Comparison of ENCODE assay signal across 10 mouse cellular contexts in the genomic region with DNA sequence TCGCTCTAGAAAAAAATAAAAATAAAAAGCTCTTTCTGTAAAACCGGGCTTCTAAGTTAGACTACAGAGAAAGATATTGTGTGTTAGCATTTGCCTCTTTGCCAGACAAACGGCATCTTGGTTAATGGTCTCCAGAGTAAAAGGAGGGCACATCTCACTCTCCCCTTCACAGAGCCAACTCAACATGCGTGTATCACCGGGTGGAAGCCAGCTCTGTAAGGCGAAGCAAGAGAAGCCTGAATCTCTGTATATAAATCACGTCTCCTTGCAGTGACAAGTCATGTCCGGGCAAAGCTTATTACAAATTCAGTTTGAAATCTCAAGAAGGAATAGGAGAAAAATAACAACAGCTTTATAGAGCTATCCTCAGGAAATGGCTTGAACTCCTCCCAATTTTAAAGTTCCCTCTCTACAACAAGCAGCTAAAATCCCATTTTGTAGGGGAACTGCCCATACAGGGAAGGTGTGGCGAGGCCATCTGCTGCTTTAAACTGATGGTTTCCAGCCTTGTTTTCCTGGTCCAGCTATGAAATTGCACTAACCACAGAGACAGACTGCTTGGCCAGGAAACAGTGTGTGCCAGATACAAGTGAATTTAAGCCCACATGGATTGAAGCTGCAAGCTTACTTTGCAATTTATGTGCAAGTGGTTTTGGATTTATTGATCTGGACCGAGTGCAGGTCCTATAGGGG.
A peak's percentile ranks its signal among the peaks of the same experiment; 100 is the strongest.
DNase-seq lines count a peak whose midpoint lies in the region; ATAC-seq and TF ChIP-seq lines count a peak whose summit lies in the region.
"Had no signal": no experiment of that assay in that cellular context is flagged by ENCODE, and none has a peak within 500 bp of the region (broad histone marks: within the 10 kb centered on the region; RNA-seq: fewer than 3 reads in every experiment).

No protein-coding gene starts in this region.

- no peaks in the 10 kb centered on the region for H3K27me3 ChIP-seq in forebrain, embryonic 13.5 days
- H3K27me3 ChIP-seq in forebrain, embryonic 10.5 days (ENCODE audit: poor library complexity, severe bottlenecking), result no peaks in the 10 kb centered on the region
- no peaks in the 10 kb centered on the region for H3K27me3 ChIP-seq in limb, embryonic 12.5 days
- H3K27me3 ChIP-seq in limb, embryonic 10.5 days (ENCODE audit: low read depth, poor library complexity, severe bottlenecking), result no peaks in the 10 kb centered on the region
- no peaks in the 10 kb centered on the region for H3K27me3 ChIP-seq in myocyte (ENCODE audit: control insufficient read depth, insufficient read depth, insufficient read length)
- H3K27me3 ChIP-seq in kidney, embryonic 14.5 days (ENCODE audit: control insufficient read depth, insufficient read depth, low read length), result no peaks in the 10 kb centered on the region

- ATAC-seq in forebrain, embryonic 13.5 days, result 0 out of 2 replicates have a peak, but pooled peaks have one; percentile 38
- no peak for ATAC-seq in limb, embryonic 12.5 days (ENCODE audit: insufficient number of reproducible peaks, insufficient read depth, low FRiP score, low TSS enrichment, low read depth)
- ATAC-seq in kidney, embryonic 14.5 days (ENCODE audit: low FRiP score, low TSS enrichment), result no peak

- no peak overlapping the region for H3K9ac ChIP-seq in forebrain, embryonic 13.5 days
- H3K9ac ChIP-seq in limb, embryonic 12.5 days (replicated peaks), result no peak overlapping the region
- H3K9ac ChIP-seq in kidney, embryonic 14.5 days (ENCODE audit: low read depth, low read length), result no peak overlapping the region

- H3K4me3 ChIP-seq in forebrain, embryonic 13.5 days, result no peak overlapping the region
- H3K4me3 ChIP-seq in forebrain, embryonic 10.5 days, result no peak overlapping the region
- H3K4me3 ChIP-seq in limb, embryonic 12.5 days (replicated peaks), result no peak overlapping the region
- H3K4me3 ChIP-seq in limb, embryonic 10.5 days, result no peak overlapping the region
- no peak overlapping the region for H3K4me3 ChIP-seq in myocyte
- H3K4me3 ChIP-seq in kidney, embryonic 14.5 days (ENCODE audit: low read length), result no peak overlapping the region

- H3K9me3 ChIP-seq in forebrain, embryonic 13.5 days (replicated peaks), result no peaks in the 10 kb centered on the region
- no peaks in the 10 kb centered on the region for H3K9me3 ChIP-seq in forebrain, embryonic 10.5 days
- no peaks in the 10 kb centered on the region for H3K9me3 ChIP-seq in limb, embryonic 12.5 days
- H3K9me3 ChIP-seq in limb, embryonic 10.5 days (replicated peaks), result no peaks in the 10 kb centered on the region
- H3K9me3 ChIP-seq in kidney, embryonic 14.5 days (ENCODE audit: control insufficient read depth, low read length), result no peaks in the 10 kb centered on the region

- no peak for DNase-seq in forebrain, embryonic 10.5 days (ENCODE audit: extremely low spot score, low spot score)
- no peak for DNase-seq in limb, embryonic 10.5 days (ENCODE audit: low spot score)
- DNase-seq in fibroblast of lung, adult 2 months (ENCODE audit: low read depth), result peak; percentile 59
- DNase-seq in frontal cortex, adult 2 months (ENCODE audit: extremely low spot score in 1 of 2, low spot score in 1 of 2), result no peak
- DNase-seq: gastrocnemius, postnatal 25 days had no signal

- no peaks in the 10 kb centered on the region for H3K79me2 ChIP-seq in myocyte (ENCODE audit: control insufficient read depth, insufficient read depth)

- WGBS in forebrain, embryonic 13.5 days, result 85% methylated on average over 10 of the region's 10 CpGs
- WGBS in forebrain, embryonic 10.5 days, result 89% methylated on average over 10 of the region's 10 CpGs
- WGBS in limb, embryonic 12.5 days, result 59% methylated on average over 10 of the region's 10 CpGs
- WGBS in limb, embryonic 10.5 days, result 86% methylated on average over 10 of the region's 10 CpGs
- 65% methylated on average over 10 of the region's 10 CpGs for WGBS in kidney, embryonic 14.5 days

- 0 out of 2 replicates have a peak, but pooled peaks cover 4% of the 10 kb centered on the region for H3K4me1 ChIP-seq in forebrain, embryonic 13.5 days
- no peaks in the 10 kb centered on the region for H3K4me1 ChIP-seq in forebrain, embryonic 10.5 days
- peaks cover 21% of the 10 kb centered on the region for H3K4me1 ChIP-seq in limb, embryonic 12.5 days (replicated peaks)
- H3K4me1 ChIP-seq in limb, embryonic 10.5 days, result peaks cover 8% of the 10 kb centered on the region
- 0 out of 2 replicates have a peak, but pooled peaks cover 7% of the 10 kb centered on the region for H3K4me1 ChIP-seq in kidney, embryonic 14.5 days (ENCODE audit: control insufficient read depth, insufficient read depth, low read length)

- H3K36me3 ChIP-seq in forebrain, embryonic 13.5 days (ENCODE audit: poor library complexity, severe bottlenecking), result no peaks in the 10 kb centered on the region
- H3K36me3 ChIP-seq in forebrain, embryonic 10.5 days (replicated peaks), result no peaks in the 10 kb centered on the region
- no peaks in the 10 kb centered on the region for H3K36me3 ChIP-seq in limb, embryonic 12.5 days
- H3K36me3 ChIP-seq in limb, embryonic 10.5 days, result no peaks in the 10 kb centered on the region
- no peaks in the 10 kb centered on the region for H3K36me3 ChIP-seq in myocyte (ENCODE audit: control insufficient read depth, insufficient read depth)
- H3K36me3 ChIP-seq in kidney, embryonic 14.5 days (ENCODE audit: control insufficient read depth, insufficient read depth, low read length), result no peaks in the 10 kb centered on the region

- H3ac ChIP-seq in myocyte (ENCODE audit: control insufficient read depth, insufficient read length), result no peak overlapping the region

- no peak for TF ChIP-seq POLR2A in myocyte (IDR thresholded peaks at IDR 0.05; ENCODE audit: insufficient read length, low read depth)

- no peak overlapping the region for H3K4me2 ChIP-seq in forebrain, embryonic 13.5 days
- no peak overlapping the region for H3K4me2 ChIP-seq in limb, embryonic 12.5 days
- peak overlapping the region; percentile 5 for H3K4me2 ChIP-seq in myocyte (ENCODE audit: low read depth)
- no peak overlapping the region for H3K4me2 ChIP-seq in kidney, embryonic 14.5 days (replicated peaks; ENCODE audit: low read depth, low read length)

- H3K27ac ChIP-seq in forebrain, embryonic 13.5 days, result peak overlapping the region; percentile 22
- H3K27ac ChIP-seq in forebrain, embryonic 10.5 days, result no peak overlapping the region
- peak overlapping the region; percentile 62 for H3K27ac ChIP-seq in limb, embryonic 12.5 days
- no peak overlapping the region for H3K27ac ChIP-seq in limb, embryonic 10.5 days
- H3K27ac ChIP-seq in kidney, embryonic 14.5 days (ENCODE audit: low read depth, low read length), result no peak overlapping the region
- H3K27ac ChIP-seq: macrophage had no signal

TF ChIP-seq in myocyte, 11 proteins besides CTCF, POLR2A, EP300 and RAD21:
- TF ChIP-seq CEBPB (IDR thresholded peaks at IDR 0.05; ENCODE audit: insufficient read depth, poor library complexity, severe bottlenecking), result no peak
- TF ChIP-seq TCF12 (IDR thresholded peaks at IDR 0.05; ENCODE audit: insufficient read depth, poor library complexity, severe bottlenecking), result no peak
- no peak for TF ChIP-seq TCF3 (IDR thresholded peaks at IDR 0.05; ENCODE audit: insufficient read length, low read depth)
- no peak for TF ChIP-seq MYOG (IDR thresholded peaks at IDR 0.05; ENCODE audit: control insufficient read depth in 1 of 3, insufficient read depth in 1 of 3, insufficient read length in 2 of 3, low read depth in 2 of 3)
- no peak for TF ChIP-seq MAX (IDR thresholded peaks at IDR 0.05; ENCODE audit: low read depth)
- no peak for TF ChIP-seq REST (IDR thresholded peaks at IDR 0.05; ENCODE audit: insufficient read depth, insufficient read length)
- TF ChIP-seq USF1 (IDR thresholded peaks at IDR 0.05; ENCODE audit: low read depth), result no peak
- TF ChIP-seq POLR2AphosphoS2 (IDR thresholded peaks at IDR 0.05; ENCODE audit: insufficient read length, low read depth), result no peak
- no peak for TF ChIP-seq MYOD1 (IDR thresholded peaks at IDR 0.05; ENCODE audit: control insufficient read depth in 1 of 3, insufficient read length in 2 of 3, low read depth in 2 of 3)
- TF ChIP-seq SRF (IDR thresholded peaks at IDR 0.05; ENCODE audit: control insufficient read depth, insufficient read length, low read depth), result no peak
- no peak for TF ChIP-seq E2F4 (IDR thresholded peaks at IDR 0.05; ENCODE audit: insufficient read depth)

Comparison
In these comparisons a context has a peak if more than half of its experiments do, and no peak if none do; other contexts are left out.
1. H3K27ac ChIP-seq: peak in forebrain, embryonic 13.5 days (single experiment) and limb, embryonic 12.5 days (single experiment); none in forebrain, embryonic 10.5 days (single experiment), limb, embryonic 10.5 days (single experiment) and kidney, embryonic 14.5 days (single experiment).